Mouse (Mus musculus): ENCODE measurements around the gene Dgat2.

- TF ChIP-seq CTCF (IDR thresholded peaks at IDR 0.05; ENCODE audit: borderline replicate concordance, control insufficient read depth, extremely low read depth, insufficient read depth, low read length, poor library complexity) (no peak), POLR2A (IDR thresholded peaks at IDR 0.05; ENCODE audit: control insufficient read depth, extremely low read depth, insufficient read depth, low read length, poor library complexity) (no peak)
Measured at GRCm38 (mm10) chr7:99131819-99132353, 50.6 kb downstream of the Dgat2 start.

Measured in thymus, adult 2 months (tissue).